Mouse (Mus musculus): ENCODE results near the gene Fate1.

DNA sequence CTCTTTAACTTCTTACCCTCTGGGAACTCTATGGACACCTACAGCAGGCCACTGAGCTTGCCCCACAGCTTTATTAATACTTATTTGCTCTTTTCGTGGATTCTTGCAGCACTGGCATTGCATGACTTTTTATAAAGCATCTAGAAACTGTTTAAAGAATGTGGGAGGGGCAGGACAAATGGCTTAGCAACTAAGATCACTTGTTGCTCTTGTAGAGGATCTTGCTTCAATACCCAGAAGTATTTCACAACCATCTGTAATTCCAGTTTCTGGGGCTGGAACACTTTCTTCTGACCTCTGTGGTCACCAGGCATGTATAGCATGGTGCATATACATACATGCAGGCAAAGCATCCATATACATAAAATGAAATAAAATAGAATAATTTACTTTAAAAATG lies 23.2 kb downstream of the Fate1 start:
- TF ChIP-seq CTCF (conservative IDR thresholded peaks at IDR 0.05 in 1 of 2, IDR thresholded peaks at IDR 0.05 in 1 of 2; ENCODE audit: low read depth in 2 of 2, low read length in 2 of 2): no peak
- TF ChIP-seq RAD21 (IDR thresholded peaks at IDR 0.05; ENCODE audit: low read depth, low read length): no peak
- TF ChIP-seq RCOR1 (conservative IDR thresholded peaks at IDR 0.05; ENCODE audit: low read depth, low read length): no peak
- no peak for TF ChIP-seq ZKSCAN1 (IDR thresholded peaks at IDR 0.05; ENCODE audit: borderline replicate concordance, low read depth, low read length)
- TF ChIP-seq POLR2A (IDR thresholded peaks at IDR 0.05; ENCODE audit: low read depth, low read length): no peak
- no peak for TF ChIP-seq IRF4 (IDR thresholded peaks at IDR 0.05; ENCODE audit: low read depth, low read length)
- TF ChIP-seq MYC (IDR thresholded peaks at IDR 0.05; ENCODE audit: low read depth, low read length): no peak
- no peak for TF ChIP-seq ELF1 (IDR thresholded peaks at IDR 0.05; ENCODE audit: low read depth, low read length)
- TF ChIP-seq E2F4 (IDR thresholded peaks at IDR 0.05; ENCODE audit: insufficient replicate concordance, low read depth, low read length): no peak
- TF ChIP-seq MAFK (IDR thresholded peaks at IDR 0.05; ENCODE audit: insufficient replicate concordance, low read length): no peak

All from CH12.LX (cell line).